Mouse (Mus musculus): ENCODE results near the gene Hipk3.

- TF ChIP-seq HCFC1 (IDR thresholded peaks at IDR 0.05; ENCODE audit: borderline replicate concordance, insufficient read depth, low read length) (no peak), ZC3H11A (IDR thresholded peaks at IDR 0.05; ENCODE audit: borderline replicate concordance, low read depth, low read length) (no peak), ZNF384 (IDR thresholded peaks at IDR 0.05; ENCODE audit: low read depth, low read length) (no peak), CHD2 (IDR thresholded peaks at IDR 0.05; ENCODE audit: low read depth, low read length) (no peak), MAFK (IDR thresholded peaks at IDR 0.05; ENCODE audit: insufficient read depth, low read depth, low read length) (no peak)
Measured at GRCm38 (mm10) chr2:104383589-104383988, 110.7 kb downstream of the Hipk3 start.

All from ES-E14 (cell line).